Mouse (Mus musculus) bone marrow macrophage, adult 2 months (primary cell): Measurements from ENCODE around the gene Nkx2-4.

Source experiments
- CTCF ChIP-seq: IDR thresholded peaks from 2 replicates; pipeline ENCODE4 v1.5.1; 2012; ENCODE audit warnings: low read depth, mild to moderate bottlenecking, low read length, moderate library complexity
- POLR2A ChIP-seq: IDR thresholded peaks from 2 replicates; pipeline ENCODE4 v1.6.1; 2012; ENCODE audit warnings: mild to moderate bottlenecking, low read depth, low read length, borderline replicate concordance

- TF ChIP-seq CTCF (no peak), POLR2A (no peak)
Measured at GRCm38 (mm10) chr2:147074399-147074798, 10.8 kb downstream of the Nkx2-4 start.
